Mouse (Mus musculus) ES-E14 (cell line): ENCODE results near the gene Itgbl1. TPM values are rescaled to one million over a fixed set of nuclear protein-coding genes. Genes with fewer than 3 reads are reported as not detected.

ENCODE experiments used
- DNase-seq: peaks from one replicate; pipeline ENCODE4 v3.0.0-alpha.2; 2013; ENCODE audit warnings: low read depth, low spot score
- H3K27ac ChIP-seq: 2 replicates; pipeline ENCODE4 v1.5.1; 2012; ENCODE audit warnings: low read depth, mild to moderate bottlenecking, low read length, moderate library complexity, mixed read lengths; ENCODE audit not compliant: poor library complexity, insufficient read depth, severe bottlenecking
- H3K36me3 ChIP-seq: 2 replicates; pipeline ENCODE4 v1.6.1; 2012; ENCODE audit warnings: mild to moderate bottlenecking, low read length, moderate library complexity, mixed read lengths; ENCODE audit not compliant: control insufficient read depth, poor library complexity, insufficient read depth, severe bottlenecking
- H3K4me1 ChIP-seq, 2 experiments: fragments of 150-350 bp in 1 of 2; sonication (generic) in 1 of 2; 2 replicates each; pipeline ENCODE4 v1.6.1; 2012; ENCODE audit warnings: low read length in 2 of 2, mild to moderate bottlenecking in 1 of 2, mixed read lengths in 1 of 2; ENCODE audit not compliant: control insufficient read depth in 2 of 2, insufficient read depth in 2 of 2, poor library complexity in 1 of 2
- H3K4me3 ChIP-seq, 2 experiments: fragments of 150-350 bp in 1 of 2; sonication (generic) in 1 of 2; 2 replicates each; pipeline ENCODE4 v1.5.1; 2012; ENCODE audit warnings: low read length in 2 of 2, low read depth in 1 of 2, mild to moderate bottlenecking in 1 of 2, mixed read lengths in 1 of 2; ENCODE audit not compliant: insufficient read depth in 1 of 2, poor library complexity in 1 of 2, severe bottlenecking in 1 of 2
- H3K9ac ChIP-seq: 2 replicates; pipeline ENCODE4 v1.6.1; 2012; ENCODE audit warnings: low read depth, mild to moderate bottlenecking, low read length, mixed read lengths; ENCODE audit not compliant: poor library complexity, insufficient read depth, severe bottlenecking
- H3K9me3 ChIP-seq: fragments of 150-350 bp; sonication (generic); 2 replicates; pipeline ENCODE4 v1.6.1; 2012; ENCODE audit warnings: low read depth, mild to moderate bottlenecking, low read length; ENCODE audit not compliant: control insufficient read depth, insufficient read depth
- CHD2 ChIP-seq: IDR thresholded peaks from 2 replicates; pipeline ENCODE4 v1.6.1; 2014; ENCODE audit warnings: mild to moderate bottlenecking, low read depth, low read length, inconsistent platforms
- HCFC1 ChIP-seq: IDR thresholded peaks from 2 replicates; pipeline ENCODE4 v1.6.1; 2012; ENCODE audit warnings: low read length, inconsistent platforms, borderline replicate concordance; ENCODE audit not compliant: insufficient read depth
- MAFK ChIP-seq: IDR thresholded peaks from 2 replicates; pipeline ENCODE4 v1.6.1; 2014; ENCODE audit warnings: mild to moderate bottlenecking, low read depth, low read length, inconsistent platforms; ENCODE audit not compliant: insufficient read depth
- ZC3H11A ChIP-seq: IDR thresholded peaks from 2 replicates; pipeline ENCODE4 v1.6.1; 2012; ENCODE audit warnings: low read depth, mild to moderate bottlenecking, inconsistent platforms, low read length, borderline replicate concordance
- ZNF384 ChIP-seq: IDR thresholded peaks from 2 replicates; pipeline ENCODE4 v1.6.1; 2012; ENCODE audit warnings: low read depth, low read length, inconsistent platforms
- in situ Hi-C, 2 experiments: fragments of 600-800 bp; cut with MboI; formaldehyde crosslinking; loops; one replicate each; pipeline ENCODE4 v1.15.1; 2025; ENCODE audit warnings: low sequenced_read_pairs in 2 of 2, inconsistent platforms in 1 of 2; ENCODE audit not compliant: unreplicated experiment in 2 of 2
- total RNA-seq: library from RNA; depleted of rRNA; stranded (reverse); fragments of 300-350 nt; gene quantifications from 2 replicates; pipeline ENCODE4 v1.2.3, GENCODE M21; 2012; rRNA removed

Itgbl1 gene
- total RNA-seq, 1 experiment = 0.04 TPM

GRCm38 (mm10) chr14:123990591-123991195, 330.9 kb downstream of the Itgbl1 start:
- no peak for DNase-seq
- Histone ChIP-seq H3K4me3 (no peak overlapping the region), H3K4me1 (no peaks in the 10 kb centered on the region), H3K9ac (no peak overlapping the region), H3K27ac (no peak overlapping the region), H3K36me3 (no peaks in the 10 kb centered on the region), H3K9me3 (no peaks in the 10 kb centered on the region; the same call in 1 of the 2 replicates)
- in situ Hi-C loops = no loop called here
- no peak for TF ChIP-seq ZNF384
- TF ChIP-seq ZC3H11A = no peak
- no peak for TF ChIP-seq CHD2
- TF ChIP-seq MAFK = no peak
- TF ChIP-seq HCFC1 = no peak

Other genes with a start within 250 kb of the Itgbl1 start
- gene Nalcn, start 32.8 kb upstream of the Itgbl1 start, total RNA-seq = 0.54 and 1.5 TPM in 2 replicates